Mouse (Mus musculus) G1E (cell line): ENCODE results near the gene Zdhhc1.

Source experiments
- CTCF ChIP-seq: IDR thresholded peaks from 2 replicates; pipeline ENCODE4 v1.5.1; 2012; ENCODE audit warnings: low read depth, low read length, inconsistent platforms, mixed read lengths
- GATA1 ChIP-seq: IDR thresholded peaks from 2 replicates; pipeline ENCODE4 v1.6.1; 2012; ENCODE audit warnings: borderline replicate concordance, low read length, inconsistent platforms, mixed read lengths

GRCm38 (mm10) chr8:105470681-105471313 lies 25.9 kb downstream of the Zdhhc1 start:
- no peak for TF ChIP-seq CTCF
- TF ChIP-seq GATA1 = no peak
